Mouse (Mus musculus) cerebellum, adult 2 months (tissue): ENCODE measurements around the gene Snx10.

Experiments
- CTCF ChIP-seq: fragments of 200-500 bp; IDR thresholded peaks from 2 replicates; pipeline ENCODE4 v1.5.1; 2011; ENCODE audit warnings: low read depth, mild to moderate bottlenecking, control low read depth, low read length, moderate library complexity, borderline replicate concordance; ENCODE audit not compliant: insufficient read depth
- POLR2A ChIP-seq: fragments of 200-500 bp; IDR thresholded peaks from 2 replicates; pipeline ENCODE4 v1.6.1; 2011; ENCODE audit warnings: low read length, control low read depth, borderline replicate concordance; ENCODE audit not compliant: insufficient read depth

- TF ChIP-seq CTCF (no peak), POLR2A (no peak)
These were observed 42.2 kb upstream of the Snx10 start for GRCm38 (mm10) chr6:51481548-51481947.
